Mouse (Mus musculus): ENCODE results near the gene Lpp. TPM values are rescaled to one million over a fixed set of nuclear protein-coding genes. Genes with fewer than 3 reads are reported as not detected.

Lpp gene
- total and polyA plus RNA-seq, 3 experiments = 7.7 to 25.1 (median 23.6) TPM

DNA sequence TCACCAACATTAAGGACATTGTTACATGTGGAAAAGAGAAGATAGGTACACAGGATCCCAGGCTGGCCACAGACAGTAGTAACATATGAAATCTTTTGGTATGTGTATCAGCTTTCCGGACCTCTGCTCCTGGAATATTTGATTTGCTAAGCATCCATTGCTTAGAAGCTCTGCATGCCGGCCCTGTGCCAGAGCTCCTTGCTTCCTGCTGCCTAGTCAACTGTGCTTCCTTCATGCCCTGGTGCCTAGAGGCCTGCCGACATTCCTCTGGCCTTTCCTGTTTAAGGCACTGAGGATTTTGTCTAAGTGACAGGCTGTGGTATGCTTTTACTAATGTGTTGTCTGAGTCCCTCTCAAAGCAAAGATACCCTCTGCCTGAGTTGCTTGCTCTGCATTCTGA lies 493.0 kb downstream of the Lpp start:
- Histone ChIP-seq H3K79me2 (replicated peaks; ENCODE audit: control insufficient read depth, insufficient read depth, low read length) (no peaks in the 10 kb centered on the region), H3K27ac (no peak overlapping the region), H3K4me1 (ENCODE audit: control insufficient read depth, insufficient read depth, low read length) (peaks cover 2% of the 10 kb centered on the region), H3K27me3 (ENCODE audit: control insufficient read depth, insufficient read depth, low read length) (no peaks in the 10 kb centered on the region), H3K36me3 (ENCODE audit: control insufficient read depth, insufficient read depth, low read length) (peaks cover 2% of the 10 kb centered on the region; the same call in 1 of the 2 replicates), H3K4me3 (no peak overlapping the region), H3K9ac (ENCODE audit: low read depth, low read length) (no peak overlapping the region)
- intact Hi-C loops (cut with DNase I) = no loop called here
- peak in 1 of 2 experiments; percentile 25 for DNase-seq
- WGBS = 24% methylated on average over 3 of the region's 3 CpGs
- no peak for TF ChIP-seq EP300 (IDR thresholded peaks at IDR 0.05; ENCODE audit: insufficient read depth, low read depth, low read length)
- TF ChIP-seq CTCF (IDR thresholded peaks at IDR 0.05) = no peak
- TF ChIP-seq POLR2A (IDR thresholded peaks at IDR 0.05; ENCODE audit: insufficient read depth, low read depth, low read length) = no peak

DNA sequence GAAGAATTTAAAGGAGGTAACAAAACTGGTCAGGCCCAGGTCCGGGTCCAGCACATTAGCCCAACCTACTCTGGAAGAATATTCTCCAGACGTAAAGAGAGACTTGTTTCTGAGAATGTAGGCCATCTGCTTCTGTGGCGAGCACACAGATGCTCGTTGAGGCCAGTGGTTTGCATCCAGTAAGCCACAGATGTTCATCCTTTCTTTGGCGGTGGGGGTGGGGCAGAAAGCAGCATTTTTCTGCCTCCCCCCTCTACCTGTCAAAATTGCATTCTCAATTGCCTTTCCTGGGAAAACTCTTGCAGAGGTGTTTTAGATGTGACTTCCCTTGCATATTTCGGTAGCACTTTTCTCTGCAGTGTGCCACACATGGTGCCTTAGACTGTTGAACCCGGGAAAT lies 493.6 kb downstream of the Lpp start:
- DNase-seq = no peak
- peaks cover 2% of the 10 kb centered on the region for H3K4me1 ChIP-seq (ENCODE audit: control insufficient read depth, insufficient read depth, low read length)
- TF ChIP-seq POLR2A (IDR thresholded peaks at IDR 0.05; ENCODE audit: insufficient read depth, low read depth, low read length) (no peak), CTCF (IDR thresholded peaks at IDR 0.05) (no peak), EP300 (IDR thresholded peaks at IDR 0.05; ENCODE audit: insufficient read depth, low read depth, low read length) (no peak)
- H3K27ac ChIP-seq = no peak overlapping the region
- H3K27me3 ChIP-seq (ENCODE audit: control insufficient read depth, insufficient read depth, low read length) = no peaks in the 10 kb centered on the region
- H3K79me2 ChIP-seq (replicated peaks; ENCODE audit: control insufficient read depth, insufficient read depth, low read length) = no peaks in the 10 kb centered on the region
- intact Hi-C loops (cut with DNase I) = no loop called here
- no peak overlapping the region for H3K4me3 ChIP-seq
- H3K9ac ChIP-seq (ENCODE audit: low read depth, low read length) = no peak overlapping the region
- H3K36me3 ChIP-seq (ENCODE audit: control insufficient read depth, insufficient read depth, low read length) = peaks cover 3% of the 10 kb centered on the region
- 74% methylated on average over 7 of the region's 7 CpGs for WGBS

DNA sequence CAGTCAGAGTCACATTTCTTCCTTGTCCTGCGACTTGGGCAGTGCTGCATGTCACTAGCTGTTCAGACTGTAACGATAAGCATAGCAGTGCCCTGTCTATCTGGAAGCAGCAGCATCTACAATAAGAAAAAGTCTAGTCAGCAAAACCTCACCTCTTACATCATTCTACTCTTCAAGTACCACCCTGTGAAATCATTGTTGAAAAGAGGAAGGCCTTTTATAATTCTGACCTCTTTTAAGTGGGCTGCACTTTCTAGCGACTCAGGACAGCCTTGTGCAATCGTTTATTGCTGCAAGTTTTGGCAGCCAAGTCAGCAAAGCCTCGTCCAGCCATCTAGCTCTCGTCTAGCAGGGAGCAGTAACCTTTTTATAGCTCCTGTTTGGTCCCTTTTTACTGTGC lies 498.1 kb downstream of the Lpp start:
- no peaks in the 10 kb centered on the region for H3K27me3 ChIP-seq (ENCODE audit: control insufficient read depth, insufficient read depth, low read length)
- H3K4me1 ChIP-seq (ENCODE audit: control insufficient read depth, insufficient read depth, low read length) = peaks cover 3% of the 10 kb centered on the region
- WGBS = 25% methylated on average over 6 of the region's 6 CpGs
- no peak for TF ChIP-seq CTCF (IDR thresholded peaks at IDR 0.05)
- peak; percentile 59; the same call in 1 of the 2 replicates for TF ChIP-seq EP300 (IDR thresholded peaks at IDR 0.05; ENCODE audit: insufficient read depth, low read depth, low read length)
- peak overlapping the region; percentile 58 for H3K27ac ChIP-seq
- peaks cover 7% of the 10 kb centered on the region for H3K36me3 ChIP-seq (ENCODE audit: control insufficient read depth, insufficient read depth, low read length)
- no peaks in the 10 kb centered on the region for H3K79me2 ChIP-seq (replicated peaks; ENCODE audit: control insufficient read depth, insufficient read depth, low read length)
- H3K4me3 ChIP-seq = no peak overlapping the region
- intact Hi-C loops (cut with DNase I) = loop anchor here (5.0 kb wide), 1 partner anchor 909 kb away; no protein-coding TSS in a partner anchor
- no peak overlapping the region for H3K9ac ChIP-seq (ENCODE audit: low read depth, low read length)
- peak; percentile 55 to 80 for DNase-seq

DNA sequence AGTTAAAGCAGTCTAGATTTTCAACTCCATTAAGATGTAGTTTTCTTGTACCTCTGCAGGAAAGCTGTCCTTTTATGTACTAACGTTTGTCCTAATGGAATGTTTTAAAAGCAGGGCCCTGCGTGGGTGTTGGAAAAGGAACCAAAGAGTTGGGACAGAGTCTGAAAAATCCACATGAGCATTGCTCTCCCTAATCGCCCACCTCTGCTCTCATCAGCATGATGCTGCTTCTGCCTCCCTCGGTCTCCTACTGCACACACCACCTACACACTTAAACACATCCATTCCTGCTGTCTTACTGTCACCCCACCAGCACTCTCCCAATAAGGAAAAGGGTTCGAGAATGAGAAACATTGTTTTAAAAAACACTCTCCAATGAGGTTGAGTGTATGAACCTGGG lies 501.9 kb downstream of the Lpp start:
- Histone ChIP-seq H3K9ac (ENCODE audit: low read depth, low read length) (no peak overlapping the region), H3K79me2 (replicated peaks; ENCODE audit: control insufficient read depth, insufficient read depth, low read length) (no peaks in the 10 kb centered on the region), H3K27ac (peak overlapping the region; percentile 27), H3K4me3 (no peak overlapping the region), H3K27me3 (ENCODE audit: control insufficient read depth, insufficient read depth, low read length) (no peaks in the 10 kb centered on the region), H3K36me3 (ENCODE audit: control insufficient read depth, insufficient read depth, low read length) (peaks cover 8% of the 10 kb centered on the region), H3K4me1 (ENCODE audit: control insufficient read depth, insufficient read depth, low read length) (peaks cover 5% of the 10 kb centered on the region)
- TF ChIP-seq EP300 (IDR thresholded peaks at IDR 0.05; ENCODE audit: insufficient read depth, low read depth, low read length) = no peak
- TF ChIP-seq POLR2A (IDR thresholded peaks at IDR 0.05; ENCODE audit: insufficient read depth, low read depth, low read length) = no peak
- no peak for TF ChIP-seq CTCF (IDR thresholded peaks at IDR 0.05)
- WGBS = 67% methylated on average over 5 of the region's 5 CpGs
- intact Hi-C loops (cut with DNase I) = no loop called here
- DNase-seq = no peak

DNA sequence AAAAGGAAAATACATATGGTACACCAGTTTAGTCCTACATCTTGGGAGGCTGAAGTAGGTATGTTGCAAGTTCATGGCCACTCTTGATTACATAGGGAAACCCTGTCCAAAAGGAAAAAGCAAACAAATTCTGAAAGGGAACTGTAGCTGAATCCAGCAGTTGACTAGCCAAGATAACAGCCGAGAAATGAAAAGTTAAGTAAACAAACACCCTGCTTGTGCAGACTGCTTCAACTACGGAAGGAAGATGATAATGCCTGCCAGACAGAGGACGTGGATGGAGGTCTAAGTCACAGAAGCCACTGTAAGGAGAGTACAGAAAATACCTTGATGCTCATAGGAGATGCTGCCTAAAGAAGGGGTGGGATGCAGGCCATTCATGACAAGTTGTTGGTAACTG lies 504.3 kb downstream of the Lpp start:
- H3K4me1 ChIP-seq (ENCODE audit: control insufficient read depth, insufficient read depth, low read length) = peaks cover 6% of the 10 kb centered on the region
- H3K9ac ChIP-seq (ENCODE audit: low read depth, low read length) = no peak overlapping the region
- intact Hi-C loops (cut with DNase I) = no loop called here
- H3K36me3 ChIP-seq (ENCODE audit: control insufficient read depth, insufficient read depth, low read length) = peaks cover 9% of the 10 kb centered on the region; the same call in 1 of the 2 replicates
- 59% methylated on average over 3 of the region's 3 CpGs for WGBS
- H3K4me3 ChIP-seq = no peak overlapping the region
- H3K27me3 ChIP-seq (ENCODE audit: control insufficient read depth, insufficient read depth, low read length) = no peaks in the 10 kb centered on the region
- DNase-seq = no peak
- no peaks in the 10 kb centered on the region for H3K79me2 ChIP-seq (replicated peaks; ENCODE audit: control insufficient read depth, insufficient read depth, low read length)
- H3K27ac ChIP-seq = no peak overlapping the region
- no peak for TF ChIP-seq CTCF (IDR thresholded peaks at IDR 0.05)
- TF ChIP-seq POLR2A (IDR thresholded peaks at IDR 0.05; ENCODE audit: insufficient read depth, low read depth, low read length) = no peak
- TF ChIP-seq EP300 (IDR thresholded peaks at IDR 0.05; ENCODE audit: insufficient read depth, low read depth, low read length) = no peak

DNA sequence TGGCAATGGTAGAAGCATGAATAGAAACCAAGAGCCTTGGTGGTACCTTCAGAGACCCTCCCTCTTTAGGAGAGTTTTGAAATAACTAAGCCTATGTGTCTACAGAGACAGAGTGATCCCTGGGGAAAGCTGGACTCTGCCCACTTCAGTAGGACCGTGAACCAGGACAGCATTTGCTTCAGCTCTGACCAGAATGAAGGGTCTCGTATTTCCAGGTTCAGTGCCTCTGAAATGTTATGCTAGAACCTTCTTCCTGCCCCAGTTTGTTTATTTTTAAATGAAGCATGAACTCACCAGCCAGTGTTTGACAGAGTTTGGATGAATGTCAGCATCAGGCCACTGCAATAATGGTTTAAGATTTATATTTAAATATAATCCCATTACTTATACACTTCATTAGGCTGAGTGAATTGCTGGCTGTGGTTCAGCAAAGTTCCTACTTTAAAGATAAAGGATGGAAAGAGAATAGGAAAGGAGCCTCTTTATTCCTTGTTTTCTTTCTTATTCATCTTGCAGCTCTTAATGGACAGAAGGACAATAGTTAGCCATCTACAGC lies 507.0 kb downstream of the Lpp start:
- Histone ChIP-seq H3K4me3 (no peak overlapping the region), H3K4me1 (ENCODE audit: control insufficient read depth, insufficient read depth, low read length) (peaks cover 6% of the 10 kb centered on the region), H3K27me3 (ENCODE audit: control insufficient read depth, insufficient read depth, low read length) (no peaks in the 10 kb centered on the region), H3K79me2 (replicated peaks; ENCODE audit: control insufficient read depth, insufficient read depth, low read length) (no peaks in the 10 kb centered on the region), H3K36me3 (ENCODE audit: control insufficient read depth, insufficient read depth, low read length) (peaks cover 7% of the 10 kb centered on the region; the same call in 1 of the 2 replicates), H3K27ac (no peak overlapping the region), H3K9ac (ENCODE audit: low read depth, low read length) (no peak overlapping the region)
- intact Hi-C loops (cut with DNase I) = no loop called here
- TF ChIP-seq POLR2A (IDR thresholded peaks at IDR 0.05; ENCODE audit: insufficient read depth, low read depth, low read length) = no peak
- no peak for TF ChIP-seq CTCF (IDR thresholded peaks at IDR 0.05)
- WGBS = 66% methylated on average over 2 of the region's 2 CpGs
- no peak for DNase-seq
